Mouse (Mus musculus): ENCODE data around the gene Nolc1.
"Not testable (repeated sequence)": the region's sequence is repeated elsewhere in the genome, so short reads cannot be mapped to it uniquely, and the experiment has no call there.

Gene Nolc1

GRCm38 (mm10) chr19:46091641-46092040 is 16.0 kb downstream of the Nolc1 start:
- DNase-seq (ENCODE audit: low spot score in 2 of 2): no peak

GRCm38 (mm10) chr19:46094144-46094543 is 18.5 kb downstream of the Nolc1 start:
- no peak for DNase-seq (ENCODE audit: low spot score in 2 of 2)

- DNase-seq (ENCODE audit: low spot score in 2 of 2): no peak
Observed at GRCm38 (mm10) chr19:46095291-46095690, 19.6 kb downstream of the Nolc1 start.

- DNase-seq (ENCODE audit: low spot score in 2 of 2): no peak
Observed at GRCm38 (mm10) chr19:46096396-46096795, 20.7 kb downstream of the Nolc1 start.

- no peak for DNase-seq (ENCODE audit: low spot score in 2 of 2)
Observed at GRCm38 (mm10) chr19:46099561-46099960, 23.9 kb downstream of the Nolc1 start.

- no peak for DNase-seq (ENCODE audit: low spot score in 2 of 2)
Observed at GRCm38 (mm10) chr19:46103437-46104186, 27.9 kb downstream of the Nolc1 start.

- DNase-seq (ENCODE audit: low spot score in 2 of 2): no peak
Observed at GRCm38 (mm10) chr19:46104187-46104557, 28.5 kb downstream of the Nolc1 start.

- no peak for DNase-seq (ENCODE audit: low spot score in 2 of 2)
Observed at GRCm38 (mm10) chr19:46110214-46110613, 34.6 kb downstream of the Nolc1 start.

- DNase-seq (ENCODE audit: low spot score in 2 of 2): no peak
Observed at GRCm38 (mm10) chr19:46110781-46111180, 35.1 kb downstream of the Nolc1 start.

GRCm38 (mm10) chr19:46114617-46115016 is 39.0 kb downstream of the Nolc1 start:
- no peak for DNase-seq (ENCODE audit: low spot score in 2 of 2)

- DNase-seq (ENCODE audit: low spot score in 2 of 2): no peak
Observed at GRCm38 (mm10) chr19:46119458-46119857, 43.8 kb downstream of the Nolc1 start.

- no peak for DNase-seq (ENCODE audit: low spot score in 2 of 2)
Observed at GRCm38 (mm10) chr19:46120872-46121271, 45.2 kb downstream of the Nolc1 start.

- DNase-seq (ENCODE audit: low spot score in 2 of 2): no peak
Observed at GRCm38 (mm10) chr19:46123876-46124275, 48.2 kb downstream of the Nolc1 start.

- DNase-seq (ENCODE audit: low spot score in 2 of 2): no peak
Observed at GRCm38 (mm10) chr19:46124651-46125050, 49.0 kb downstream of the Nolc1 start.

GRCm38 (mm10) chr19:46126301-46126700 is 50.6 kb downstream of the Nolc1 start:
- no peak for DNase-seq (ENCODE audit: low spot score in 2 of 2)

GRCm38 (mm10) chr19:46129737-46130136 is 54.1 kb downstream of the Nolc1 start:
- DNase-seq (ENCODE audit: low spot score in 2 of 2): not testable (repeated sequence)

GRCm38 (mm10) chr19:46131283-46131682 is 55.6 kb downstream of the Nolc1 start:
- no peak for DNase-seq (ENCODE audit: low spot score in 2 of 2)

- no peak for DNase-seq (ENCODE audit: low spot score in 2 of 2)
Observed at GRCm38 (mm10) chr19:46131694-46132525, 56.2 kb downstream of the Nolc1 start, which contains the start of gene Elovl3. TSS of gene Elovl3 (plus strand) at chr19:46131897.

GRCm38 (mm10) chr19:46132577-46132976 is 56.9 kb downstream of the Nolc1 start:
- DNase-seq (ENCODE audit: low spot score in 2 of 2): no peak
